Mouse (Mus musculus) embryonic facial prominence, embryonic 14.5 days (tissue): ENCODE data around the gene Irs3. TPM values are rescaled to one million over a fixed set of nuclear protein-coding genes. Genes with fewer than 3 reads are reported as not detected.
"Not testable (repeated sequence)": the region's sequence is repeated elsewhere in the genome, so short reads cannot be mapped to it uniquely, and the experiment has no call there.

Experiments used
- ATAC-seq: fragments of 200-750 bp; cut with Nextera tagmentation; 2 replicates; pipeline ENCODE4 v1.8.0; 2017; ENCODE audit warnings: low read depth, moderate number of reproducible peaks, moderate TSS enrichment
- DNase-seq: peaks from one replicate; pipeline ENCODE4 v3.0.0-alpha.2; 2015; ENCODE audit warnings: low spot score
- H3K27ac ChIP-seq: fragments of 300-500 bp; sonication (generic); replicated peaks from 2 replicates; pipeline ENCODE4 v1.5.1; 2014; ENCODE audit warnings: low read depth, mild to moderate bottlenecking, low read length, moderate library complexity
- H3K27me3 ChIP-seq: fragments of 300-500 bp; sonication (generic); replicated peaks from 2 replicates; pipeline ENCODE4 v1.6.1; 2014; ENCODE audit warnings: low read length; ENCODE audit not compliant: control insufficient read depth, insufficient read depth
- H3K36me3 ChIP-seq: fragments of 300-500 bp; sonication (generic); 2 replicates; pipeline ENCODE4 v1.6.1; 2014; ENCODE audit warnings: low read length, mixed read lengths; ENCODE audit not compliant: control insufficient read depth, insufficient read depth
- H3K4me1 ChIP-seq: fragments of 300-500 bp; sonication (generic); 2 replicates; pipeline ENCODE4 v1.6.1; 2014; ENCODE audit warnings: antibody characterized with exemption, low read length; ENCODE audit not compliant: control insufficient read depth, insufficient read depth
- H3K4me2 ChIP-seq: fragments of 300-500 bp; sonication (generic); 2 replicates; pipeline ENCODE4 v1.6.1; 2014; ENCODE audit warnings: low read depth, mild to moderate bottlenecking, low read length, moderate library complexity, mixed read lengths
- H3K4me3 ChIP-seq: fragments of 300-500 bp; sonication (generic); 2 replicates; pipeline ENCODE4 v1.5.1; 2014; ENCODE audit warnings: low read depth, mild to moderate bottlenecking, low read length
- H3K9ac ChIP-seq: fragments of 300-500 bp; sonication (generic); 2 replicates; pipeline ENCODE4 v1.6.1; 2014; ENCODE audit warnings: low read depth, mild to moderate bottlenecking, low read length, moderate library complexity, mixed read lengths
- H3K9me3 ChIP-seq: fragments of 300-500 bp; sonication (generic); 2 replicates; pipeline ENCODE4 v1.6.1; 2016; ENCODE audit warnings: low read length; ENCODE audit not compliant: control insufficient read depth
- WGBS: fragments of 180-500 bp; shearing (Covaris S2); extraction: QIAGEN DNeasy Blood & Tissue Kit; methylation state at CpG from one replicate; pipeline ENCODE4 v1.1.7; 2014; 5-methylcytosine and 5-hydroxymethylcytosine counted together
- polyA plus RNA-seq: library from polyadenylated mRNA; unstranded; fragments of >200 nt; fragmentation: Nextera tagmentation; extraction: Ambion mirVana; gene quantifications from 2 replicates; pipeline ENCODE4 v1.2.1, GENCODE M21; 2014

Irs3 gene
- polyA plus RNA-seq, 1 experiment from 2014 or later = 0.21 TPM

DNA sequence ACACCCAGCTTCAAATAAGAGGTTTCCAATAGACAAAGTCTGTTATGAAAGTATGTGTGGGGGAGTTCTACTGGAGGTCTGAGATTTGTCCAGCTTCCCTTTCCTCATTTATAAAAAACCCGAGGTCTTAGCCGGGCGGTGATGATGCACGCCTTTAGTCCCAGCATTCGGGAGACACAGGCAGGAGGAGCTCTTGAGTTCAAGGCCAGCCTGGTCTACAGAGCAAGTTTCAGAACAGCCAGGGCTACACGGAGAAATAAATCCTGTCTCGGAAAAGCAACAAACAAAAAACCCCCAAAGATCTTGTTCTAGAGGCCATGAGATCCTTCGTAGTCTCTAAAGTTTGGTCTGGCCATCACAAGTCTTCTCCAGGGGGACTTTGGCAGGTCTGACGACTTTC lies 17.5 kb downstream of the Irs3 start:
- no peak for DNase-seq
- peaks cover 33% of the 10 kb centered on the region for H3K4me1 ChIP-seq
- H3K4me2 ChIP-seq = peak overlapping the region; percentile 70
- WGBS = under 1% methylated on average over 9 of the region's 9 CpGs
- no peak for ATAC-seq
- peak overlapping the region; percentile 88 for H3K27ac ChIP-seq
- no peaks in the 10 kb centered on the region for H3K36me3 ChIP-seq
- H3K9ac ChIP-seq = peak overlapping the region; percentile 67
- no peaks in the 10 kb centered on the region for H3K27me3 ChIP-seq
- H3K4me3 ChIP-seq = peak overlapping the region; percentile 51
- H3K9me3 ChIP-seq = no peaks in the 10 kb centered on the region

DNA sequence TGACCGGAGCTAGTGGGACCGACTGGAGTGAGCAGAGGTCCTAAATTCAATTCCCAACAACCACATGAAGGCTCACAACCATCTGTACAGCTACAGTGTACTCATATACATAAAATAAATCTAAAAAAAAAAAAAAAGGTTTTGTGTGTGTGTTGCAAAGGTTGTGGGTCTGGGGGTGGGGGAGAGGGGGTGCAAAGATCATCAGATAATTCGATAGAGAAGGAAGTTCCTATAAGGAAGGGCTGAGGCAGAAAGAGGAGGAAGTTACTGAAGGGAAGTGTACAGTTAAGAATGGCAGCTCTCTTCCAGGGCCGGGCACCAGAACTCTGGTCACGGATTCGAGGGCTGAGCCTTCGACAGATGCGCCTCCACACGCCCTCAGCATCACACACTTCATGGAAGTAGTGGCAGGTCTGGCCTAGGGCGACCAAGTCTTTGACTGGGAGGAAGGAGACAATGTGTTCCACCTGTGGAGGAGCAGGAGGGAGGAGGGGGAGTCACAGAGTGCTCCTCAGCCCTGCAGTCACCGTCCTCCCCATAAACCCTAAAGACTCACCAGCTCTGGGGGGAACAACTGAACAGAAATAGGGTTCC lies 21.5 kb downstream of the Irs3 start:
- Histone ChIP-seq H3K9me3 (no peaks in the 10 kb centered on the region), H3K27ac (no peak overlapping the region), H3K4me1 (peaks cover 8% of the 10 kb centered on the region; the same call in 1 of the 2 replicates), H3K27me3 (no peaks in the 10 kb centered on the region), H3K36me3 (no peaks in the 10 kb centered on the region), H3K4me2 (no peak overlapping the region), H3K9ac (no peak overlapping the region), H3K4me3 (no peak overlapping the region)
- DNase-seq = no peak
- WGBS = 86% methylated on average over 11 of the region's 11 CpGs
- ATAC-seq = no peak

DNA sequence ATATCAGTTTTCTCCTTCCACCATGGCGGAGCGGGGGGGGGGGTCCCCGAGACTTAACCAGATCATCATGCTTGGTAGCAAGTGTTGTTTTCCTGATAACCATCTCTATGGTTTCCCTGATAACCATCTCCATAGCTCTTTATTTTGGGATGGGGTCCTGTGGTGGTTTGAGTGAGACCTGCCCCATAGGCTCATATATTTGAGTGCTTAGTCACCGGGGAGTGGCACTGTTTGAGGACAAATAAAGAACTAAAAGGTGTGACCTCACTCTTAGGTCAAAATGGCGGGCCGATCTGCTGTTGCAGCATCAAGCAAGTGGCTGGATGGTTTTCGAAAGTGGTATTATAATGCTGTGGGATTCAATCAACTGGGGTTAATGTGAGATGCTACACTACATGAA lies 30.2 kb downstream of the Irs3 start:
- ATAC-seq (no peak), DNase-seq (no peak)
- Histone ChIP-seq H3K27me3 (no peaks in the 10 kb centered on the region), H3K4me1 (peaks cover 29% of the 10 kb centered on the region), H3K27ac (no peak overlapping the region), H3K9ac (no peak overlapping the region), H3K9me3 (no peaks in the 10 kb centered on the region), H3K36me3 (no peaks in the 10 kb centered on the region), H3K4me2 (no peak overlapping the region), H3K4me3 (no peak overlapping the region)
- WGBS = 90% methylated on average over 7 of the region's 7 CpGs

DNA sequence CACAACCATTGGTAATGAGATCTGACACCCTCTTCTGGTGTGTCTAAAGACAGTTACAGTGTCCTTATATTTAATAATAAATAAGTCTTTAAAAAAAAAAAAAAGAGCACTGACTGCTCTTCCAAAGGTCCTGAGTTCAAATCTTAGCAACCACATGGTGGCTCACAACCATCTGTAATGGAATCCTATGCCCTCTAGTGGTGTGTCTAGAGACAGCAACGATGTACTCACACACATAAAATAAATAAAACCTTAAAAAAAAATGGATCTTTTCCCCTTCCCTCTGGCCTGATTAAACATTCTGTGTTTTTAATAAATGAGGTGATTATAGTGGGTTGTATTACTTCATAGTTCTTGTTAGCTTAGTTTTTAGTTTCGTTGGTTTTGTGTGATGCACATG lies 30.6 kb downstream of the Irs3 start:
- not testable (repeated sequence) for H3K9me3 ChIP-seq, H3K4me2 ChIP-seq, DNase-seq, H3K36me3 ChIP-seq, ATAC-seq, H3K27me3 ChIP-seq, H3K27ac ChIP-seq, H3K4me3 ChIP-seq, H3K9ac ChIP-seq
- peaks cover 33% of the 10 kb centered on the region for H3K4me1 ChIP-seq
- 91% methylated on average over 2 of the region's 2 CpGs for WGBS

DNA sequence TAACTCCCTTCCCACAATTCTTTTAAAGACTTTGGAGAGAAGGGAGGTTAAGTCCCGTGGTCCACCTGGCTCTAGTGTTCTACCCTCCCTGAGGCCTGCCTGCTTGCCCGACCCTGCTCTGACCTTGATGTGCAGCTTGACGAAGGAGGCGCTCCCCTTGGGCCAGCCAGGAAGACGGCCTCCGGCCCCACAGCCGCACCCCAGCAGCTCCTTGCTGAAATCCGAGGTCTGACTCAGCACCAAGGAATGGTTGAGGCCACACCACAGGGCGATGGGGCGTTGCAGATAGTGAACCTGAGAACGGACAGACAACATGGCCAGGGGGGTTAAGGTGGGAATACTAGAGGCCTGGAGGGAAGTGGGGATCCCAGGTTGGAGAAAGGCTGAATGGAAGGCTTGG lies 32.0 kb downstream of the Irs3 start, which contains the start of gene Pcolce:
Gene Pcolce, minus strand, starts transcription at position 235 of the 400 bp plus-strand sequence.
- 33% methylated on average over 11 of the region's 11 CpGs for WGBS
- no peak for DNase-seq
- Histone ChIP-seq H3K4me2 (no peak within 1 kb of the TSS), H3K36me3 (no peaks in the 10 kb centered on the region), H3K27me3 (no peaks in the 10 kb centered on the region), H3K4me1 (peaks cover 44% of the 10 kb centered on the region), H3K9me3 (no peaks in the 10 kb centered on the region), H3K27ac (peak within 1 kb of the TSS; percentile 39; the same call in 1 of the 2 replicates), H3K9ac (peak within 1 kb of the TSS; percentile 14; the same call in 1 of the 2 replicates), H3K4me3 (no peak within 1 kb of the TSS)
- no peak for ATAC-seq

DNA sequence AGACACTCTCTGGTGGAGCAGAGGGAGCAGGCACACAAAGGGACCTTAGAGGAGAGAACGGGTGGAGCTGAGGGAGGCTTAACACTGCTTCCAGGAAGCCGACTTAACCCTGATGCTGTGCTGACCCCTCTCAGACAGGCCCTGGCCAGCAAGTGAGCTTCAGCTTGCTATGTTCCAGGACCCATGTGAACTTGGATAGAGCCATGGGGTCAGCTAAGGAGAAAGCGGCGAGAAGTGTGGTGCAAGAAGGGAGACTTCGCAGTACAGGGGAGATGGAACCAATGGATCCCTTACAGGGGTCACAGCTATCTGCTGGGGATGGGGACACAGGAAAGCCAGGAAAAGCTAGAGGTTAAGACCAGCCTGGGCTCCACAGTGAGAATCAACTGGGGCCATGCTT lies 32.4 kb downstream of the Irs3 start:
- no peak for DNase-seq
- no peak for ATAC-seq
- no peak overlapping the region for H3K4me3 ChIP-seq
- no peaks in the 10 kb centered on the region for H3K27me3 ChIP-seq
- peak overlapping the region; percentile 39; the same call in 1 of the 2 replicates for H3K27ac ChIP-seq
- 0 out of 2 replicates have a peak, but pooled peaks cover 2% of the 10 kb centered on the region for H3K36me3 ChIP-seq
- H3K9ac ChIP-seq = 0 out of 2 replicates have a peak overlapping the region, but pooled peaks have one; percentile 14
- no peak overlapping the region for H3K4me2 ChIP-seq
- 75% methylated on average over 5 of the region's 5 CpGs for WGBS
- H3K4me1 ChIP-seq = peaks cover 49% of the 10 kb centered on the region
- no peaks in the 10 kb centered on the region for H3K9me3 ChIP-seq

DNA sequence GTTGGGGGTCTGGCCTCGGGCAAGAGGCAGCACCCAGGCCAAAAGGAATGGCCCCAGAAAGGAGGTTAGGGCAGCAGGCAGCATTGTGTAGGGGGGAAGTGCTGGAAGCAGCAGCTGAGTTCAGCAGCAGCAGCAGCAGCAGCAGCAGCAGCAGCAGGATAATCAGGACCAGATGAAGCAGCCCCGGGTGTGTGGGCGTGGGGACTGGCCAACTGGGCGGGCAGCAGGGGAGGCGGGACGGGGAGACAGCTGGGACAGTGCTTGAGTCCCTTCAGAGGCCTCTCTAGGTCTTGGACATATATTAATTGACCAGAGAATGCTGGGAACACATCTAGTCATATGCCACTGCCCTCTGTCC lies 34.3 kb downstream of the Irs3 start:
- peak; percentile 83 for ATAC-seq
- WGBS = 7% methylated on average over 6 of the region's 6 CpGs
- Histone ChIP-seq H3K4me2 (peak overlapping the region; percentile 62), H3K27ac (peak overlapping the region; percentile 97), H3K4me1 (peaks cover 53% of the 10 kb centered on the region), H3K27me3 (no peaks in the 10 kb centered on the region), H3K4me3 (peak overlapping the region; percentile 35), H3K36me3 (peaks cover 20% of the 10 kb centered on the region), H3K9ac (peak overlapping the region; percentile 55), H3K9me3 (no peaks in the 10 kb centered on the region)
- DNase-seq = peak; percentile 90

DNA sequence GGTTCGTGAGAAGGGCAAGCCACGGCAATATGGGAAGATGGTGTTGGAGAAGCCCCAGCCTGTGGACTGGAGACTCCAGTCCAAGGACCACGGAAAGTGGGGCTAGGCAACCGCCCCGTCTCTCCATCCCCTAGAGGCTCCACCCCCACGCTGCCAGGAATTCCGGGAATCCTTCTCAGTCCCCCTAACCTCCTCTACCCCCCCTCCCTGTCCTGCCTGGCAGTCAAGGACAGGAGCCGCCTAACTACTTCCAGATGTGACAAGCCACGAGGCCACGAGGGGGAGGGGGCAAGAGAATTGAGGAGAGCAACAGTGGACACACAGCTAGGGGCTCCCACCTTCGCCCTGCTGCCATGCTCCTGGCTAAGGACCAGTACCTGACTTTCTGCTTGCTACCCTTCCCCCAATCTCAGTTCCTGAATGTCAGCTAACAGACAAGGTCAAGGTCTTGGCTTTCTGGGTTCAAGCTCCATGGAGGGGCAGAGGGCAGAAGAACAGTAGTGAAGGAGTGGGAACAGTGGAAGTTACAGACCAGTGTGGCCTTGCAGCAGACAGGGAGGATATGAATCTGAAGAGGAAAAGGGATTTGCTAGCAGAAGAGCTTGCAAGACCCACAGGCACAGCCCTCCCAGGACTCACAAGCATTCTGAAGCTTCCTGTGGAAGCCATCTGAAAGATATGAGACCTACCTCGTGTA lies 34.8 kb downstream of the Irs3 start:
- ATAC-seq = peak; percentile 60
- peak overlapping the region; percentile 55 for H3K9ac ChIP-seq
- H3K36me3 ChIP-seq = peaks cover 25% of the 10 kb centered on the region
- no peaks in the 10 kb centered on the region for H3K27me3 ChIP-seq
- peaks cover 53% of the 10 kb centered on the region for H3K4me1 ChIP-seq
- peak overlapping the region; percentile 62 for H3K4me2 ChIP-seq
- no peaks in the 10 kb centered on the region for H3K9me3 ChIP-seq
- peak; percentile 94 for DNase-seq
- peak overlapping the region; percentile 35 for H3K4me3 ChIP-seq
- peak overlapping the region; percentile 97 for H3K27ac ChIP-seq
- 6% methylated on average over 8 of the region's 12 CpGs for WGBS
